Mouse (Mus musculus) thymus, postnatal 25 days (tissue): ENCODE measurements around the gene Rheb.
"Not testable (repeated sequence)": the region's sequence is repeated elsewhere in the genome, so short reads cannot be mapped to it uniquely, and the experiment has no call there.

ENCODE experiments used
- DNase-seq: peaks from one replicate; pipeline ENCODE4 v3.0.0; 2022

The Rheb gene

GRCm38 (mm10) chr5:24782957-24783356, 59.5 kb downstream of the Rheb start:
- DNase-seq = no peak

GRCm38 (mm10) chr5:24781048-24781447, 61.4 kb downstream of the Rheb start:
- DNase-seq = no peak

GRCm38 (mm10) chr5:24779881-24780512, 62.4 kb downstream of the Rheb start:
- peak; percentile 18 for DNase-seq

GRCm38 (mm10) chr5:24779321-24779720, 63.1 kb downstream of the Rheb start:
- DNase-seq = no peak

GRCm38 (mm10) chr5:24778843-24779140, 63.6 kb downstream of the Rheb start:
- DNase-seq = no peak

DNA sequence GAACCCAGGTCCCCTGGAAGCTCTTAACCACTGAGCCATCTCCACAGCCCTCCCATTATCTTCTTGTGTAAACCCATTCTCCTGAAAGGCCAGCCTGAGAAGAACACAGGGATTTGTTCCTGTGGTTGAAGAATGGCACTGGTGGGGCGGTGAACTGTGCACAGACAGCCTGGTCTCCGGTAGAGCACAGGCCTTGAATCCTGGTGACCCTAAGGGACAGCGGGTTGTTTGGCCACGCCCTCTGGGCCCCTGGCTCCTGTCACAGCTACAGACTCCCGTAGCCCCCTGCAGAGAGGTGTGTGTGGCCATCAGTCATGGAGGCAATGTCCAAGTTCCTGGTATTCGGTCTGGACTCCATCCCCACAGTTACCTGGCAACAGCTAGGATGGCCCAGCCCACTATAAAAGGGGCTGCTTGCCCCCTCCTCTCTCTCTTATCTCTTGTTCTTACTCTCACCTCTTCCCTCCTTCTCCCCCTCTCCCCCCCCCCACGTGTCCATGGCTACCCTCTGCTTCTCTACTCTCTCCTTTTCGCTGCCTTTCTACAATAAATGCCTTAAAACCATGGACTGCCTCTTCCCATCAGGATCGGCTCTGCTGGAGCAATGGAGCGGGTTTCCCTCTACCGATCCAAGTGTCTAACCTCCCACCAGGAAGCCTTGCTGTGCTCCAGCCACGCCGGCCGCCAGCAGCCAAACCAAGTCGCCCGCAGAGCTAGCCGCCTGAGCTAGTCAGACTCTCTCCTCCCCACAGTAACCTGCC, 64.2 kb downstream of the Rheb start:
- no peak for DNase-seq

DNA sequence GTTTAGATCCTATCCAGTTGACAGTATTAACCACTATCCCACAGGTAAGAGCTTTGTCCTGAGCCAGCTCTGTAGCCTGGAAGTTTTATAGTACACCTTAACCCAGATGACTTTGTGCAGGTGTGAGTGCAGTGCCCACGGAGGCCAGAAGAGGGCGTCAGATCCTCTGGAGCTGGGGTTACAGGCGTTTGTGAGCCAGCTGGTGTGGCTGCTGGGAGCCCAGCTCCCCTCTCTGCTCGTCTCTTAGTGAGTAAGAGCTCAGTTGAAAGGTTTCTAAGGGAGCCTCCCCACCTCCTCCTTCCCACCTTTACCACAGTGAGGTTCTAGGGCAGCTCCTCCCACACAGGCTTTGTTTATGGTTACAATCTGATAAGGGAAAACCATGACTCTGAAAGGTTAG, 65.7 kb downstream of the Rheb start:
- peak; percentile 42 for DNase-seq

- not testable (repeated sequence) for DNase-seq
Observed at GRCm38 (mm10) chr5:24774549-24774948, 67.9 kb downstream of the Rheb start.

GRCm38 (mm10) chr5:24757816-24758215, 84.6 kb downstream of the Rheb start, which contains the start of gene Crygn:
TSS of gene Crygn (minus strand) at chr5:24758008.
- no peak for DNase-seq

DNA sequence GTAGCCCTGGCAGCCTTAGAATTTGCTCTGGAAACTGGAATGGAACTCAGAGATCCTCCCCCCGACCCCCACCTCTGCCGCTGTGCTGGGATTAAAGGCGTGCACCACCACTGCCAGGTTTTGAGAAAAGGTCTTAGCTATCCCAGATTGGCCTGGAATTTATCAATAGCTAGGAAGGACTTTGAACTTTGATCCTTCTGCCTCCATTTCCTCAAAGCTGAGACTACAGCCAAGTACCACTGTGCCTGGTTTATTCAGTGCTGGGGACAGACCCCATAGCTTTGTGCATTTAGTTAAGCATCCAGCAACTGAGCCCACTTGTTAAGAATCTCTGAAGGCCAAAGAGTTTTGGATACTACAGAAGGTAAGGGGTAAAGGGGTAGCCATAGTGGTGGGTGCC, 85.5 kb downstream of the Rheb start:
- DNase-seq = no peak
